Mouse (Mus musculus): ENCODE data around the gene Mettl25. TPM values are rescaled to one million over a fixed set of nuclear protein-coding genes. Genes with fewer than 3 reads are reported as not detected.
A peak's percentile ranks its signal among the peaks of the same experiment; 100 is the strongest.

The Mettl25 gene
- total and polyA plus RNA-seq, 3 experiments = 5.6 to 8.9 TPM; not detected in 1

GRCm38 (mm10) chr10:105834627-105835228, 6.5 kb downstream of the Mettl25 start:
- TF ChIP-seq TBP (IDR thresholded peaks at IDR 0.05; ENCODE audit: low read depth, low read length) = no peak
- TF ChIP-seq CTCF (IDR thresholded peaks at IDR 0.05 in 2 of 3, conservative IDR thresholded peaks at IDR 0.05 in 1 of 3; ENCODE audit: control insufficient read depth in 1 of 3, insufficient read depth in 1 of 3, low read depth in 2 of 3, low read length in 3 of 3, poor library complexity in 1 of 3, severe bottlenecking in 1 of 3) = peak; percentile 59 to 79 (median 67)
- peak; percentile 52 for TF ChIP-seq SMC3 (IDR thresholded peaks at IDR 0.05; ENCODE audit: low read depth, low read length)
- TF ChIP-seq RAD21 (IDR thresholded peaks at IDR 0.05; ENCODE audit: low read depth, low read length) = peak; percentile 30
- TF ChIP-seq BHLHE40 (IDR thresholded peaks at IDR 0.05; ENCODE audit: borderline replicate concordance, low read depth, low read length) = 0 out of 2 replicates have a peak, but pooled peaks have one; percentile 15
- Histone ChIP-seq H3K36me3 (ENCODE audit: control insufficient read depth in 1 of 2, insufficient read depth in 2 of 2, low read length in 2 of 2) (no peaks in the 10 kb centered on the region; a peak in 1 of 4 replicates), H3K9ac (ENCODE audit: control insufficient read depth, low read depth, low read length, poor library complexity, severe bottlenecking) (no peak overlapping the region), H3K79me2 (ENCODE audit: control insufficient read depth, insufficient read depth, low read length, poor library complexity) (no peaks in the 10 kb centered on the region), H3K4me3 (ENCODE audit: control insufficient read depth in 1 of 2, insufficient read depth in 1 of 2, low read depth in 2 of 2, low read length in 2 of 2) (no peak overlapping the region), H3K27me3 (ENCODE audit: control insufficient read depth in 1 of 2, insufficient read depth in 2 of 2, low read length in 2 of 2) (no peaks in the 10 kb centered on the region), H3K4me1 (ENCODE audit: control insufficient read depth in 1 of 2, insufficient read depth in 2 of 2, low read length in 2 of 2) (no peaks in the 10 kb centered on the region), H3K27ac (ENCODE audit: control insufficient read depth, low read depth, low read length) (no peak overlapping the region), H3K9me3 (replicated peaks; ENCODE audit: insufficient read depth, low read length) (no peaks in the 10 kb centered on the region)
- peak; percentile 77 for DNase-seq (ENCODE audit: low read depth, low spot score)

GRCm38 (mm10) chr10:105806259-105807010, 34.7 kb downstream of the Mettl25 start:
- H3K36me3 ChIP-seq (ENCODE audit: control insufficient read depth in 1 of 2, insufficient read depth in 2 of 2, low read length in 2 of 2) = peaks cover 0 to 15% of the 10 kb centered on the region in 2 experiments; a peak in 2 of 4 replicates
- TF ChIP-seq GATA1 (IDR thresholded peaks at IDR 0.05; ENCODE audit: low read depth, low read length) = no peak
- TF ChIP-seq MAX (IDR thresholded peaks at IDR 0.05; ENCODE audit: low read length) = no peak
- no peak for TF ChIP-seq ZC3H11A (IDR thresholded peaks at IDR 0.05; ENCODE audit: low read depth, low read length)
- no peak for TF ChIP-seq SIN3A (IDR thresholded peaks at IDR 0.05; ENCODE audit: low read length)
- no peak for TF ChIP-seq CHD2 (IDR thresholded peaks at IDR 0.05; ENCODE audit: low read length)
- TF ChIP-seq CTCF (IDR thresholded peaks at IDR 0.05 in 2 of 3, conservative IDR thresholded peaks at IDR 0.05 in 1 of 3; ENCODE audit: control insufficient read depth in 1 of 3, insufficient read depth in 1 of 3, low read depth in 2 of 3, low read length in 3 of 3, poor library complexity in 1 of 3, severe bottlenecking in 1 of 3) = no peak
- TF ChIP-seq MYB (IDR thresholded peaks at IDR 0.05; ENCODE audit: low read depth, low read length) = no peak
- TF ChIP-seq ELF1 (IDR thresholded peaks at IDR 0.05; ENCODE audit: low read depth, low read length) = no peak
- TF ChIP-seq ETS1 (IDR thresholded peaks at IDR 0.05; ENCODE audit: low read depth, low read length) = no peak
- TF ChIP-seq MYC (IDR thresholded peaks at IDR 0.05; ENCODE audit: low read depth, low read length) = no peak
- no peak for TF ChIP-seq MAFK (IDR thresholded peaks at IDR 0.05; ENCODE audit: borderline replicate concordance, low read depth, low read length)
- H3K79me2 ChIP-seq (ENCODE audit: control insufficient read depth, insufficient read depth, low read length, poor library complexity) = no peaks in the 10 kb centered on the region

More at GRCm38 (mm10) chr10:105806259-105807010, 34.7 kb downstream of the Mettl25 start:
- Histone ChIP-seq H3K4me3 (ENCODE audit: control insufficient read depth in 1 of 2, insufficient read depth in 1 of 2, low read depth in 2 of 2, low read length in 2 of 2) (no peak overlapping the region), H3K9me3 (replicated peaks; ENCODE audit: insufficient read depth, low read length) (no peaks in the 10 kb centered on the region), H3K27me3 (ENCODE audit: control insufficient read depth in 1 of 2, insufficient read depth in 2 of 2, low read length in 2 of 2) (no peaks in the 10 kb centered on the region), H3K27ac (ENCODE audit: control insufficient read depth, low read depth, low read length) (no peak overlapping the region), H3K4me1 (ENCODE audit: control insufficient read depth in 1 of 2, insufficient read depth in 2 of 2, low read length in 2 of 2) (peaks cover 5 to 12% of the 10 kb centered on the region in 2 experiments), H3K9ac (ENCODE audit: control insufficient read depth, low read depth, low read length, poor library complexity, severe bottlenecking) (no peak overlapping the region)
- DNase-seq (ENCODE audit: low read depth, low spot score) = no peak

Measured in MEL (cell line).